Mouse (Mus musculus) liver, embryonic 11.5 days (tissue): ENCODE measurements around the gene Hdac4. TPM values are rescaled to one million over a fixed set of nuclear protein-coding genes. Genes with fewer than 3 reads are reported as not detected.

Source experiments
- ATAC-seq: fragments of 200-750 bp; cut with Nextera tagmentation; replicated peaks from 2 replicates; pipeline ENCODE4 v1.8.0; 2017; ENCODE audit warnings: moderate number of reproducible peaks, mild to moderate bottlenecking, moderate TSS enrichment, moderate library complexity; ENCODE audit not compliant: low FRiP score
- DNase-seq: peaks from one replicate; pipeline ENCODE4 v3.0.0-alpha.2; 2017; ENCODE audit warnings: low spot score
- H3K27ac ChIP-seq: fragments of 300-500 bp; sonication (generic); 2 replicates; pipeline ENCODE4 v1.5.1; 2014; ENCODE audit warnings: mild to moderate bottlenecking, low read depth, low read length, control low read depth
- H3K27me3 ChIP-seq: fragments of 300-500 bp; sonication (generic); replicated peaks from 2 replicates; pipeline ENCODE4 v1.6.1; 2014; ENCODE audit warnings: low read length, mixed read lengths; ENCODE audit not compliant: control insufficient read depth, insufficient read depth
- H3K36me3 ChIP-seq: fragments of 300-500 bp; sonication (generic); 2 replicates; pipeline ENCODE4 v1.6.1; 2014; ENCODE audit warnings: mild to moderate bottlenecking, low read length, moderate library complexity, mixed read lengths; ENCODE audit not compliant: control insufficient read depth, insufficient read depth
- H3K4me1 ChIP-seq: fragments of 300-500 bp; sonication (generic); replicated peaks from 2 replicates; pipeline ENCODE4 v1.6.1; 2014; ENCODE audit warnings: low read length, mixed read lengths; ENCODE audit not compliant: control insufficient read depth, insufficient read depth
- H3K4me2 ChIP-seq: fragments of 300-500 bp; sonication (generic); 2 replicates; pipeline ENCODE4 v1.6.1; 2014; ENCODE audit warnings: mild to moderate bottlenecking, control low read depth, moderate library complexity
- H3K4me3 ChIP-seq: fragments of 300-500 bp; sonication (generic); 2 replicates; pipeline ENCODE4 v1.5.1; 2014; ENCODE audit warnings: low read depth, low read length, control low read depth
- H3K9ac ChIP-seq: fragments of 300-500 bp; sonication (generic); 2 replicates; pipeline ENCODE4 v1.6.1; 2014; ENCODE audit warnings: low read depth, low read length, control low read depth
- H3K9me3 ChIP-seq: fragments of 300-500 bp; sonication (generic); 2 replicates; pipeline ENCODE4 v1.6.1; 2016; ENCODE audit warnings: low read length, inconsistent platforms, mixed read lengths; ENCODE audit not compliant: control insufficient read depth
- WGBS: fragments of 180-500 bp; shearing (Covaris S2); extraction: QIAGEN DNeasy Blood & Tissue Kit; methylation state at CpG from one replicate; pipeline ENCODE4 v1.1.7; 2014; 5-methylcytosine and 5-hydroxymethylcytosine counted together
- polyA plus RNA-seq: library from polyadenylated mRNA; unstranded; fragments of >200 nt; fragmentation: Nextera tagmentation; extraction: Ambion mirVana; gene quantifications from 2 replicates; pipeline ENCODE4 v1.2.1, GENCODE M21; 2014

Hdac4 gene
- polyA plus RNA-seq, 1 experiment from 2014 or later: 12.0 TPM

GRCm38 (mm10) chr1:91897078-91897477 is 298.4 kb downstream of the Hdac4 start:
- H3K9ac ChIP-seq: no peak overlapping the region
- no peak overlapping the region for H3K4me3 ChIP-seq
- H3K4me1 ChIP-seq: no peaks in the 10 kb centered on the region
- ATAC-seq (no peak), DNase-seq (no peak)
- H3K27ac ChIP-seq: no peak overlapping the region
- H3K9me3 ChIP-seq: no peaks in the 10 kb centered on the region
- WGBS: 93% methylated on average over 2 of the region's 2 CpGs
- no peak overlapping the region for H3K4me2 ChIP-seq
- no peaks in the 10 kb centered on the region for H3K36me3 ChIP-seq
- H3K27me3 ChIP-seq: no peaks in the 10 kb centered on the region

- no peak for ATAC-seq
Observed at GRCm38 (mm10) chr1:91894286-91894685, 301.2 kb downstream of the Hdac4 start.

GRCm38 (mm10) chr1:91893598-91893997 is 301.9 kb downstream of the Hdac4 start:
- H3K36me3 ChIP-seq: no peaks in the 10 kb centered on the region
- H3K4me3 ChIP-seq: no peak overlapping the region
- no peak overlapping the region for H3K9ac ChIP-seq
- no peaks in the 10 kb centered on the region for H3K4me1 ChIP-seq
- no peak overlapping the region for H3K4me2 ChIP-seq
- no peaks in the 10 kb centered on the region for H3K27me3 ChIP-seq
- no peak for ATAC-seq
- no peak overlapping the region for H3K27ac ChIP-seq
- DNase-seq: no peak
- WGBS: 89% methylated on average over 11 of the region's 11 CpGs
- H3K9me3 ChIP-seq: no peaks in the 10 kb centered on the region

More at GRCm38 (mm10) chr1:91894286-91894685, 301.2 kb downstream of the Hdac4 start:
- no peak for DNase-seq
- Histone ChIP-seq H3K27me3 (no peaks in the 10 kb centered on the region), H3K9me3 (no peaks in the 10 kb centered on the region), H3K9ac (no peak overlapping the region), H3K4me1 (no peaks in the 10 kb centered on the region), H3K27ac (no peak overlapping the region), H3K4me2 (no peak overlapping the region), H3K4me3 (no peak overlapping the region), H3K36me3 (no peaks in the 10 kb centered on the region)
- 76% methylated on average over 5 of the region's 5 CpGs for WGBS

- no peak overlapping the region for H3K4me2 ChIP-seq
- H3K36me3 ChIP-seq: no peaks in the 10 kb centered on the region
- ATAC-seq (no peak), DNase-seq (no peak)
- no peaks in the 10 kb centered on the region for H3K9me3 ChIP-seq
- H3K27ac ChIP-seq: no peak overlapping the region
- 69% methylated on average over 5 of the region's 5 CpGs for WGBS
- no peak overlapping the region for H3K9ac ChIP-seq
- H3K27me3 ChIP-seq: no peaks in the 10 kb centered on the region
- no peak overlapping the region for H3K4me3 ChIP-seq
- H3K4me1 ChIP-seq: no peaks in the 10 kb centered on the region
Observed at GRCm38 (mm10) chr1:91883115-91883514, 312.4 kb downstream of the Hdac4 start.

- H3K27ac ChIP-seq: no peak overlapping the region
- no peaks in the 10 kb centered on the region for H3K36me3 ChIP-seq
- DNase-seq (no peak), ATAC-seq (no peak)
- H3K9me3 ChIP-seq: no peaks in the 10 kb centered on the region
- H3K9ac ChIP-seq: no peak overlapping the region
- H3K4me2 ChIP-seq: no peak overlapping the region
- H3K4me3 ChIP-seq: no peak overlapping the region
- no peaks in the 10 kb centered on the region for H3K27me3 ChIP-seq
- no peaks in the 10 kb centered on the region for H3K4me1 ChIP-seq
- 56% methylated on average over 8 of the region's 8 CpGs for WGBS
Observed at GRCm38 (mm10) chr1:91880899-91881298, 314.6 kb downstream of the Hdac4 start.

GRCm38 (mm10) chr1:91880156-91880555 is 315.3 kb downstream of the Hdac4 start:
- 82% methylated on average over 12 of the region's 12 CpGs for WGBS
- DNase-seq (no peak), ATAC-seq (no peak)
- Histone ChIP-seq H3K36me3 (no peaks in the 10 kb centered on the region), H3K9ac (no peak overlapping the region), H3K4me2 (no peak overlapping the region), H3K27me3 (no peaks in the 10 kb centered on the region), H3K27ac (no peak overlapping the region), H3K9me3 (no peaks in the 10 kb centered on the region), H3K4me1 (no peaks in the 10 kb centered on the region), H3K4me3 (no peak overlapping the region)
